Mouse (Mus musculus) adrenal gland, postnatal 10 days (tissue): Measurements from ENCODE around the gene Kif4. TPM values are rescaled to one million over a fixed set of nuclear protein-coding genes. Genes with fewer than 3 reads are reported as not detected.

Source experiments
- DNase-seq: peaks from one replicate; pipeline ENCODE4 v3.0.0; 2021; ENCODE audit warnings: mixed read lengths
- total RNA-seq, 2 experiments: library from RNA; stranded (reverse); gene quantifications; 2 replicates each; pipeline ENCODE4 v1.2.3; 2021

The Kif4 gene
- total RNA-seq, 2 experiments from 2014 or later, result 7.0 to 8.0 TPM

GRCm38 (mm10) chrX:100729665-100730188 is 104.2 kb downstream of the Kif4 start, which contains the start of gene Gdpd2:
Gdpd2 (plus strand) TSS chrX:100729873.
- peak; percentile 27 for DNase-seq

GRCm38 (mm10) chrX:100730266-100730665 is 104.7 kb downstream of the Kif4 start:
- DNase-seq, result no peak

GRCm38 (mm10) chrX:100734359-100734758 is 108.8 kb downstream of the Kif4 start:
- DNase-seq, result no peak

- DNase-seq, result peak; percentile 71
Observed at GRCm38 (mm10) chrX:100738918-100739317, 113.4 kb downstream of the Kif4 start.

- no peak for DNase-seq
Observed at GRCm38 (mm10) chrX:100739443-100739842, 113.9 kb downstream of the Kif4 start.

GRCm38 (mm10) chrX:100740785-100741184 is 115.2 kb downstream of the Kif4 start:
- no peak for DNase-seq

- DNase-seq, result peak; percentile 51
Observed at GRCm38 (mm10) chrX:100741940-100742339, 116.4 kb downstream of the Kif4 start.

GRCm38 (mm10) chrX:100765855-100766254 is 140.3 kb downstream of the Kif4 start:
- no peak for DNase-seq

GRCm38 (mm10) chrX:100767181-100767884 is 141.8 kb downstream of the Kif4 start, which contains the start of gene Dlg3:
Dlg3 (plus strand) TSS chrX:100767722.
- peak; percentile 22 for DNase-seq

GRCm38 (mm10) chrX:100767885-100768626 is 142.5 kb downstream of the Kif4 start:
- no peak for DNase-seq

- DNase-seq, result no peak
Observed at GRCm38 (mm10) chrX:100769281-100769680, 143.7 kb downstream of the Kif4 start.

GRCm38 (mm10) chrX:100774341-100774811 is 148.8 kb downstream of the Kif4 start:
- DNase-seq, result peak; percentile 80

- no peak for DNase-seq
Observed at GRCm38 (mm10) chrX:100775405-100775804, 149.9 kb downstream of the Kif4 start.

GRCm38 (mm10) chrX:100776494-100776893 is 151.0 kb downstream of the Kif4 start:
- DNase-seq, result peak; percentile 65

Other genes starting within 250 kb of the Kif4 start
- gene Otud6a, start 196.7 kb upstream of the Kif4 start, total RNA-seq, result not detected
- gene Awat2, start 183.0 kb upstream of the Kif4 start, total RNA-seq, result 1 to 10 TPM in 1 of 2 experiments, under 1 TPM in 1; 0.33 to 1.2 TPM
- gene Igbp1, start 131.4 kb upstream of the Kif4 start, total RNA-seq, result 10 to 100 TPM; 67.9 to 75.1 TPM
- not detected for gene Dgat2l6, start 100.9 kb upstream of the Kif4 start, total RNA-seq
- not detected for gene Awat1, start 53.5 kb upstream of the Kif4 start, total RNA-seq
- gene P2ry4, start 30.9 kb upstream of the Kif4 start, total RNA-seq, result 1 to 10 TPM in 1 of 2 experiments, under 1 TPM in 1; 0.45 to 1.3 TPM
- gene Arr3, start 20.2 kb upstream of the Kif4 start, total RNA-seq, result not detected
- 10 to 100 TPM; 41.0 to 41.9 TPM for gene Pdzd11, start 831 bp downstream of the Kif4 start, total RNA-seq
- 1 to 10 TPM in 1 of 2 experiments, under 1 TPM in 1; 0.69 to 1.2 TPM for gene Gdpd2, start 104.1 kb downstream of the Kif4 start, total RNA-seq
- 10 to 100 TPM; 20.2 to 29.0 TPM for gene Dlg3, start 142.0 kb downstream of the Kif4 start, total RNA-seq